Mouse (Mus musculus) adrenal gland, postnatal 25 days (tissue): ENCODE measurements around the gene Eme2. TPM values are rescaled to one million over a fixed set of nuclear protein-coding genes. Genes with fewer than 3 reads are reported as not detected.
"Not testable (repeated sequence)": the region's sequence is repeated elsewhere in the genome, so short reads cannot be mapped to it uniquely, and the experiment has no call there.

Experiments used
- DNase-seq: peaks from one replicate; pipeline ENCODE4 v3.0.0; 2021; ENCODE audit warnings: mixed read lengths
- long read RNA-seq: library from polyadenylated mRNA; stranded (forward); transcript quantifications from one replicate; pipeline ENCODE4 v2.0.0, GENCODE M21; 2021
- total RNA-seq: library from RNA; stranded (reverse); gene quantifications from 2 replicates; pipeline ENCODE4 v1.2.3, GENCODE M21; 2021

Eme2 gene
- total RNA-seq: 54.0 and 69.2 TPM in 2 replicates
- long read RNA-seq, full-length matches to known transcripts: 26 of 44 reads
- long read RNA-seq, partial matches to known transcripts: 5 of 44 reads
- long read RNA-seq, other reads (novel, unspliced or antisense): 13 of 44 reads

DNA sequence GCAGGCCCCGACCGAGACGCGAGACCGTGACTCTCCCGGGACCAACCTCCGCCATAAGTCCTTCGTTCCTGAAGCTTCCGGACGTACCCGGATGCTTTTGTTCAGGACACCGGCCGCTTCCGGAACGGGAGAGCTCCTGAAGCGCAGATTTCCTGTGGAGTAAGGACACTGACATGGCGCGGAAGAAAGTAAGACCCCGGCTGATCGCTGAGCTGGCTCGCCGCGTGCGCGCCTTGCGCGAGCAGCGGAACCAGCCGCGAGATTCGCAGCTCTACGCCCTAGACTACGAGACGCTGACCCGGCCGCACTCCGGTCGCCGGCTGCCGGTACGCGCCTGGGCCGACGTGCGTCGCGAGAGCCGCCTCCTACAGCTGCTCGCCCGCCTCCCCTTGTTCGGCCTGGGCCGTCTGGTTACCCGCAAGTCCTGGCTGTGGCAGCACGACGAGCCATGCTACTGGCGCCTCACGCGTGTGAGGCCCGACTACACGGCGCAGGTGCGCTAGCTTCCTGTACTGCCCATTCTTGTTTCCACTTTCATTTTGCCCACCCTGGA is at the start of gene Eme2, which contains the start of gene Mrps34:
TSS of gene Eme2 (minus strand) at position 93 of the 553 bp plus-strand sequence.
TSS of gene Mrps34 (plus strand) at position 122 of the 553 bp plus-strand sequence.
- DNase-seq: peak; percentile 80

DNA sequence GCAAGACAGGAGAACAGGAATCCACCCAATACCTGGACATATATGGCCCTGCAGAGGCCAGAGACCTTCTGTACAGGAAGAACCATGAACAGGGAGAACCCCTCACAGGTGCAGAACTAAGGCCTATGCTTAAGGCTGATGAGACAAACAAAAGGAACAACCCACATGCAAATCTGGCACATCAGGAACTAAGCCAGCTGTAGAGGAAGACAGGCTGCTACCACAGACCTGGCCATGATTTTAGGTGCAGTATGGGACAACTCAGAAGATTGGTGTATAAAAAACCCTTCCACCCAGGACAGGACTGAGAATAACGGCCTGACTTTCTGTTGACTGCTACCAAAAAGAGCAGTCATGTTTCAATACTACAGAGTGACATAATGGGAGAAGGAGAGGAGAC is 48.7 kb upstream of the Eme2 start:
- DNase-seq: not testable (repeated sequence)

DNA sequence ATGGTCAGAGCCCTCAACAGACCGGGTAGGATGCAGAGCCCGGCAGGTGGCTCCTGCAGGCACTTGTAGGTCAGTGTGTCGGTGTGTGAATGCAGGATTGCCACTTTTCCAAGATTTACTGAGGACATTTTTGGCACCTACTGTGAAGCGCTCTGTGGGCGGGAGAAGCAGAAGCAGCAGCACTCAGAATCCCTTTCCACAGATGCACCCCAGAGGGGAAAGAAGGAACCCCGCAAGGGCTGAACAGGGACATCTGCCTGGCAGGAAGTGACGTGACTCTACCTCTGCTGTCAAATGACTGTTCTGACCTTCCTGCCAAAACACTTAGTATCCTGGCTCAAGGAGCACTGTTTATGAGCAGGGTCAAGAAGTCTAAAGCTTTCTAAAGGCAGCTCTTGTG is 48.1 kb upstream of the Eme2 start:
- no peak for DNase-seq

DNA sequence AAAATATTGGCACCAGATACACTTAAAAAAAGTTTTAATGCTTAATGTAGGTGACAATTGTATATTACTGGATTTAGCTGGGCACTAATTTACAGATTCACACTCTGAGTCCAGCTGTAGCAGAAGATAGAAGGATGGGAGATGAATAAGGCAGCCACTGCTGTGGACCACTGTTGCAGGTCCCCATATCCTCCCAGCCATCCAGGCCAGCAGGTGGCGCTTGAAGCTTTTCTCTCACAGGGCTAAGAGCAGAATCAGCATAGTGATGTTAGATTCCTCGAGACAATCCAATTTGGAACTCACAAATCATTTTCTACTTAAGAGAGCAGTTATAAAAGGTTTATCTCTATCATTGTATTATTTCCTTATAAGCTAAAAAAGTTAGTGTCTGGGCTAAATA is 47.6 kb upstream of the Eme2 start:
- DNase-seq: peak; percentile 47

DNA sequence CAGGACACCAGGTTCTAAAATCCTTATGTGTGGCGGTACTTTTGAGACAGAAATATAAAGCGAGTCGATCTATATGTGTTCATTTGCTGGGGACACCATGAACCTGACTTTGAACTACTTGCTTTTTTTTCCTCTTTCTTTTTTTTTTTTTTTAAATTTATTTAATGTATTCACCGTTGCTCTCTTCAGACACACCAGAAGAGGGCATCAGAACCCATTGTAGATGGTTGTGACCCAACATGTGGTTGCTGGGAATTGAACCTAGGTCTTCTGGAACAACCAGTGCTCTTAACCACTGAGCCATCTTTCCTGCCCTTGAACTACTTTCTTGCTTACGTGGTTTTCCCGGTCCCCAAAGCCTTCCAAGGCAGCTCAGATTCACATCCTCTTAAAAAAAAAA is 42.4 kb upstream of the Eme2 start:
- DNase-seq: no peak

DNA sequence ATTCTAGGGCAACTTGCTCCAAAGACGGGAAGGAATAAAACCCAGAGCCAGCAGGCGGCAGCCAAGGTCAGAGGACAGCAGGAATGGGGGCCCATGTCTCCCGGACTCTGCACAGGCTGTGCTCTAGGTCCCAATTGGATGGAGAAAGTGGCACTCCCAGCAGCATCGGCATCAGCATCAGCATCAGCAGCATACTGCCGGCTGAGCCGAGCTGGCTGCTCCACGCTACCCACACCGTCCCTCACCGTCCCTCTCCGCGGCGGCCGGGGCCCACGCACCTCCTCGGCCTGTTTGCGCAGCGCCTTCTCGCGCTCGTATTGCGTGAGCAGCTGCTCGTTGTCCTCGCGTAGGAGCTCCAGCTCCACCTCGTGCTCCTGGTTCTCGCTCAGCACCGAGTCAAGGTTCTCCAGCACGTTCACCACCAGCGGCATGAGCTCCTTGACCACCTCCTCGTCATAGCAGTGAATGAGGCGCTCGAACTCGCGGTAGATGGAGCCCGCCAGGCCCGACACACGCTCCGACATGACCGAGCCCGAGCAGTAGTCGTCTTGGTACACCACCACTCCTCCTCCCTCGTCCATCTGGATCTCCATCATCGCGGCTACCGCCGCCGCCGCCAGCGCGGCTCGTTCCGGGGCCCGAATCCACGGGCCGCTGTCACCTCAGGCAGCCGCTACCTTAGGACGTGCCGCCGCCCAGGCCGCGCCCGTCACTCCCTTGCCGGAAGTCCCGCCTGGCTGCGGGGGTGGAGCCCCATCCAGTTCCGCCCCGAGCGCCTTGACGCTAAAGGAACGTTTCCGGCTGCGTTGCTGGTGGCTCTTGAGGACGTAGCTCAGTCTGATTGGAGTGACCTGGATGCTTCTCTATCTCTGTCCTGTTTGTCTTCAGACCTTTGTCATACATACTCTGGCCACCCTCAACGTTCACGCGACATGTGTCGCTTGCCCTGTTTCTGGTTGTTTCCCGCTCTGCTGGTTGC is 41.7 kb upstream of the Eme2 start, which contains the start of gene Mapk8ip3:
TSS of gene Mapk8ip3 (minus strand) at position 719 of the 979 bp plus-strand sequence.
- DNase-seq: peak; percentile 97

DNA sequence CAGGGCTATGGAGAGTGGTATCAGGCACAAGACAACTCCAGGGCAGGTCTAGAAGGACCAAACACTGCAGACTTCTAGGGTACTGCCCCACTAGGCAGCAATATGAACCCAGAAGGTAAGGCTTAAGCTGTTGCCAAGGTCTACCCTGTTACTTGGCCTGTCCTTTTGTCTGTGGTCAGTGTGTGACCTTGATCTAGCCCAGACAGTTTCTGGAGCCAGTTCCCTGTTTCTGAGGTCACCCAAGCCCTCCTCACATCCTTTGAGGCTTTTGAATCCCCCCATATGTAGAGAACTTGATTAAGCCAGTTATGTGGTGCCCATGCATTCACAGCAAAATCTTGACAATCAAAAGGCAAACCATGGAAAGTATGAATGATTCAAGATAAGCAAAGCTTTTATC is 40.8 kb upstream of the Eme2 start:
- DNase-seq: no peak

DNA sequence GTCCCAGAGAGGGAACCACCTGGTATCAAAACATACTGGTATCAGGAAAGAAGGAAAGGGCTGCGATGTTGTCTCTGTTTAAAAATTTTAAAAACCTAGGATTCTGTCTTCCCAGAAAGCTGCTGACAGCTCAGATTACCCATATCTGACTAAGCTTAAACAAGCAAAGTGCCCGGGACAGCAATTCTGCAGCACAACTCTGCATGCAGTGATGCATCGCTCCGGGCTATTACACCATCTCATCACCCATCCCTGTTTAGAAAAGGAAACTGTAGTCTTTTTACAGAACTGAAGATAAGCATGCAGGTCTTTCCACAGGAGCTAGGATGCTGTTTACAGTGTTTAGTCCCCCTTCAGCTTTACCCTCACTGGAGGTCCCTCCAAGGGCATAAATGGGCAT is 40.0 kb upstream of the Eme2 start:
- peak; percentile 15 for DNase-seq

DNA sequence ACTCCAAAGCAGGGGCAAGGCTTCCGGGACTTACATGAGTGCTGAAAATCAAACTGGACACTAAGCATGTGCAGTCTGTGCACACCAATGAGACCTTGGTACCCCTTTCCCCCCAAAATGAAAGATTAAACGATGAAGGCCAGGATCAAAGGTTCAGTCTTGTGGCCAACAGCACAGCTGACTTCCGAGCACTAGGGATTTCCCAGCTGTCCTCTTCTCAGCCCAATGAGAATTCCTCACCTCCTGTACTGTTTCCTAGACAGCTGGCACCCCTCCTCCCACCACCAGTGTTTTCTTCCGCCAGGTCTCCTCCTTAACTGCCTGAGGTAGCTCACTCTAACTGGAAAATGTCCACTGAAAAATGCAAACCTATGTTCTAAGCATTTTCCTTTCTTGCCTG is 38.3 kb upstream of the Eme2 start:
- no peak for DNase-seq

DNA sequence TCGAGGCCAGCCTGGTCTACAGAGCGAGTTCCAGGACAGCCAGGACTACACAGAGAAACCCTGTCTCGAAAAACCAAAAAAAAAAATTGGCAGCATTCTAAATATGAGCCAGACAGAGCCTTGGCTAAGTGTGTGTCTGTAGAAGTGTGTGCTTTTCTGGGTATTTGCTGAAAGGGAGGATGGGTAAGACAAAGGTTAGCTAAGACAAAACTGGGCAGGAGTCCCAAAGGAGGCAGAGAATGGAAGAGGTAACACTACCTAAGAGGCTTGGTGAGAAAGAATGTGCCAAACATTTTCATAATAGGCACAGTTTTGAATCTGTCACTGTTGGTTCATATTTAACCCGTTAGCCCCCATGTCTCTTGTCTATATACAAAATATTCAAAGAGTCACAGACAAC is 37.5 kb upstream of the Eme2 start:
- DNase-seq: no peak

DNA sequence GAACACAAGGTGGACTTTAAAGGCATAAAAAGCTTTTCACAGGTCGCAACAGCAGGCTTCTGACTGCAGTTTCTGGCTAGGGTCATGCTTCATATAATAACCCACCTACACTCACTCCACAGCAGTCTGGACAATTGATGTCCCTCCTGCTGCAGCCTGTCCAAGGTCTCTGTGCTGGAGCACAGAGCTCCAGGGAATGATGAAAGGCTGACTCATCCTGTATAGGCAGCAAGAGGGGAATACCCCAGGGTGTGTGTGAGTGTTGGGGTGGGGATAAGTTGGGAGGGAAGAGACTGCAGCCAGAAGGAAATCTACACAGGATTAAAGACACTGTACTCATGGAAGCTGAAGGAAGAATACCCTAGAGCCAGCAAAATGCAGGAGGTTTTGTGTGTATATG is 34.6 kb upstream of the Eme2 start:
- DNase-seq: peak; percentile 20

DNA sequence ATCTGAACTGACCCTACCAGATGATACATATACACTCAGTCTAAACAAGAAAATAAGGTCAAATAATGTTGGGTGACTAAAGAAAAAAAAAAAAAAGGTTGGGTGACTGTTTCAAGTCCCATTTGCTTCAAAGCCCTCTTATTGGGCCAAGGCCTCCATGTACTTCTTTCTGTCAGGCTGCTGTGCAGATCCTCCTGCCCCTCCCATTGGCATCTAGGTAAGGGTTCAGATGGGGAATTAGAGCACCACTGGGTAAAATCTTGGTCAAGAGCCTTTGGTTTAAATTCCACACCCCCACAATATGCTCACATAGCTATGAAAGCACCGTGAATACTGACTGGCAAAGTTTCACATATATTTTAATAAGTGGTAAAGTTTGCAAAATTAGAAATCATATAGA is 28.4 kb upstream of the Eme2 start:
- DNase-seq: no peak

DNA sequence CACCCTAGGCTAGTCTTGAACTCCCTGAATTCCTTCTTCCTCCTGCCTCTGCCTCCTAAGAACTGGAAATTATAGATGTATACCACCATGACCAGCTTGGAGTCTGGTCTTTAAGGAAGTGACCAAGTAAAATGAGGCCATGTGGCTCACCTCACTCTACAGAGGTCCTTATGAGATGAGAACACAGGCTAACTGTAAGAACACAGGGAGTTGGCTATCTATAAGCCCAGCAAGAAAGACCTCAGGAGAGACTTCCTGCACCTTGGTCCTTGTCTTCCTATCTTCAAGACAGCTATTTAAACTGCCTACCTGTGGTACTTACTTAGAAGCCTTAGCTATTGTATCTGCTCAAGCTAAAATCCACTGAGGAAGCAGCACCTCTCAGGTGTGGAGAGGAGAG is 19.1 kb upstream of the Eme2 start:
- DNase-seq: no peak

DNA sequence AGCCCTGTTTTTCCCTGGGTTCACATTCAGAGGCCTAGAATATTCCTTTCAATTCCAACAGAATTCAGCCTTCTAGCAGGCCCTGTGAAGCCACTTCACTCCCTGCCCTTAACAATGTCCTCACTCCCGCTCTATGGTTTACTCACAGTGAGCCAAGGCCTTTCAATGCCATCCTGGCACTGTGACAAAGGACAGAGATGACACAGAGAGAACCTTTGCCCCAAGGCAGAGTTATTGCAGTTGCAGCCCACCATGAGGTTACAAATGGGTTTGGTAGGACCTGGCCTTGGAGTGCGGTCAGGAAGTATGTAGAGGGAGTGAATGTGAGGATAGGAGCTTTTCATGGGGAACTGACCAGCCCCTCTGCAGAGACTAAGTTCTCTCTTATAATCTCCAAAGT is 12.7 kb upstream of the Eme2 start:
- DNase-seq: peak; percentile 67

DNA sequence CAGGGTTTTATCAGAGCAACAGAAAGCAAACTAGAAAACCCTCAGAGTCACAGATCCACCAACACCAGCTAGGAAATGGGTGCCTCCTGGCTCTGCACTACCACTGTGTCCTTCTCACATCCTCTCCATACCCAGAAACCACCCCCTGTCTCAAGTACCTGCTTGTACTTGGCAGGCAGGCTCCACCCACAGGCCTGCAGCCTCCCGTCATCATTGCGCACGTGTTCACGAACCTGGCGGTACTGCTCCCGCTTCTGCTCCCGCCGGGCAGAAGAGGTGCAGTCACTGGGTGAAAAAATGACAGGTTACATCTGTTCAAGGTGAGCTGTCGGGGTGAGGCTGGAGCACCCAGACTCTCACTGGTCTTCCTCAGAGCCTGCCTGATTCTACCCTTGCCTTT is 8.9 kb upstream of the Eme2 start:
- no peak for DNase-seq

DNA sequence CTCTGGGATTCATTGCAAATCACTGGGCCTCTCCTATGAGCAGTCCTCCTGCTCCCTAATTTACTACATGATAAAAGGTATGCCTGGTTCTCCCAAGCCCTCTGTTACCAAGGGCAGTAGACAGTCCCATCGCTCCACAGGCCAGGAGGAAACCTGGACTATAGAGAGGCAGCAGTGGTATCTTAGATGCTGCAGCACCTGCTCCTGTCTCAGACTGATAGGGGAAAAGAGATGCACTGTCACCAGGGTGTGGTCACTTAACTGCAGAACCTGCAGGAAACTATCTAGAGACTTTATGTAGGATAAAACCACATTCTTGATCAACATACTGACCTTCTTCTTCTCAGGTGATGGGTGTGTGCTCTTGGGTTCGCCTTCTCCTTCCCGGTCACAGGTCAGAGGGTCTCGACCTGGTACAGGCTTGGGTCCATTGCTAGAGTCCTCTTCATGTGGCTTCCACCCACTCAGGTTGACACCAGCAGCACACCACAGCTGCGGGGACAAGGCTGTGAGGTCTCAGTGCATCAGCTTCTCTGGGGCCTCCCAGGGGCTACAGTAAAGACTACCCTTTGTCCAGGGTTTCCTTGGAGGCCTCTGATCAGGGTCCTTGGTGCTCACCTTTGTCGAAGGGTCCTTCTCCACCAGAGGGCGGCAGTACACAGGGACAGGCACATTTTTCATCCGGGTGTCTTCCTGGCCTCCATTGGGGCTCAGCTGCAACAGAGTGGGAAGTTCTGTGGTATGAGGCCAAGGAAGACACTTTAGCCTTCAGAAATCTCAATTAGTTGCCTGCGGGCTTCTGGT is 8.0 kb upstream of the Eme2 start:
- DNase-seq: peak; percentile 47

DNA sequence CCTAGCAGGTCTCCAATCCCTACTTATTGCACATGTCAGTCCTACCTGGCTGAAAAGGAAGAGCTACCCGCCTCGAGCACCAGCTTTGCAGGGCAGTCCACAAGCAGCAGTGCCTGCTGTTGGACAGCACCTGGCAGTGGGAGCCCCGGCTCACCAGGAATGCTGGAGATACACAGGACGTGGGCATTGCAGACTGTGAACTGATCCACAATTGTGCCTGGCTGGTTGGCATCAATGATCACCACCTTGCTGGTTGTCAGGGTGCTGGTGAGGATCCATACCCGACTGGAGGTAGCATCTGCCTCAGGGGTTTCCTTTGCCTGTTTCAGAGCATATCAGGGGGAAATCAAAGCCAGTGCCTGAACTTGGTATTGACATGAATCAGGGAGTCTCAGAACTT is 7.2 kb upstream of the Eme2 start:
- no peak for DNase-seq

DNA sequence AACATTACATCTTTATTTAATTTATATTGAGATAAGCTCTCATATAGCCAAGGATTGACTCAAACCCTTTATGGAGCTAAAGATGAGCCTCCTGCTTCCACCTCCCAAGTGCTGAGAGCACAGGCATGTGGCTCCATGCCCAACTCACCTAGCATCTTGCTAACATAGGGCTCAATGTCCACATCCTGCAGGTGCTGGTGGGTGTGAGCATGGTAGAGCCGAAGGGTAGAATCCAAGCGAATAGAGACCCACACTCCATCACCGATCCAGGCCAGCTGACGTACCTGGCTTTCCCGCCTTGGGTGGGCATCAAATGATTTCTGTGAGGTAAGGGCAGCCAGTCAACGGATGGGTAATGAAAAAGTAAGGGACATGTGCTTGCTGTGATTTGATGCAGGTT is 5.1 kb upstream of the Eme2 start:
- DNase-seq: no peak

DNA sequence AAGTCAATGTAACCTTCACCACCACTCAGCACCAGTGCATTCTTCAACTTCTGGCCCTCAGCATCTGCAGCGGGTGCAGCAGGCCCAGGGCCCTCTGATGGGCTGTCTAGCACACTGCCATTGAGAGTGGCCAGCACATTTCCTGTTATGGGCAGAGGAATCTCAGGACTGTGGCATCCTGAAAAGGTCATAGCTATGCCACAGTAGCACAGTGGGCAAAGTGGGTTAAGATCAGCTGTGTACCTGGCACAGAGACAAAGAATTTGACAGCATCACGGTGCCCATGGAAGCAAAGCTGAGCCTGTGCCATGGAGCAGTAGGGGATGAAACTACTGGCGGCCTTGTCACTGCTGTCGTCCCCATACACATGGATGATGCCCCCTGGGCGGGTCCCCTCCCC is 4.3 kb upstream of the Eme2 start:
- no peak for DNase-seq

DNA sequence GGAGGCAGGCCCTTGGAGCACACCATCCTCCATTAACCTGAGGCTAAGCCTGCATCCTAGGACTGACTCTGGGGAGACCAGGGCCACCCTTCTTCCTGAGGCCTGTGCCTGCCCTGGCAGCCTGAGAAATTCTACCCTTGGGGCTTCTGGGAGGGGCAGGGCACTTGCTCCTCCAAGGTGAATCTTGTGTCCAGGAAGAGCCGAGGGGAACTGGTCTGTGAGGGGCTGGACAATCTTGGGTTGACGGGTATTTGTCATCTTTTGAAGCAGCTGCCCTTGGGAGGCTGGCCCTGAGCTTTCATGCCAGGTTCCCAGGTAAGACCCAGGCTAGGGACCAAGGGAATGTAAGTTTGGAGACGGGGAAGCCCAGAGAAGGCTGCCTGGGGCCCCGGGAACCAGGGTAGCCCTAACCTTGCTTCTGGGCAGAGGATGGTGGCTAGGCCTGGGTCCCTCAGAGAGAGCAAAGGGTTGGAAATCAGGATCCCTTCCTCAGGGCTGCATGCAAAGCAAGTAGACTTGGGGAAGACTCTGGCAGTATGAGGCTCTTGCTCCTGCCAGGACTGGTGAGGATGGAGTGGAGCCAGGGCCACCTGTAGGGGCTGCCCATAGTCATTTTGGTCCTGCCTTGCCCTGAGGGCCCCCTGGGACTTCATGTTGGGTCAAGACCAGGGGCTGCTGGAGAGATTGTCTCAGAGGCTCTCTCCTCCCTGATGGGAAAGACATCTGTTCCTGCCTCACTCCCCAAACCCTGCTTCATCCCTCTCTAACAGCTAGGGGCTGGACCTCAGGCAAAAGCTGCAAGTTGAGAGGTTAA is 3.4 kb upstream of the Eme2 start:
- DNase-seq: no peak

DNA sequence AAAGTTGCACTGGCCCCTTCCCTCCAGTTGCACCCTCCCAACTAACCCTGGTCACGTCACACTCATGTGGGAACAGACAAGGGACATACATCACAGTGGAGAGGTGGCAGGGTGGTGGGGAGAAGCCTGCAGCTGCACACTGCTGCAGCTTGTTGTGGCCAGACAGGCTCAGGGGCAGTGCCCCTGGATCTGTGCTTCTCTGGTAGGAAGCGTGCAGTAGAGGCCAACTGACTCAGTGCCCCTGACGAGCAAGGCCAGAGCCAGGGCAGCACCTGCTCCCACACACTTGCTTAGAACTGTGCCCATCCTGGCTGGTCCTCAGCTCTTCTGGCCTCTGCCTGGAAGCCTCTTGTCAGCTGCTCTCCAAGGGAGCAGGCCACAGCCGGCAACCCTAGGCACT is 2.7 kb upstream of the Eme2 start:
- DNase-seq: peak; percentile 50

DNA sequence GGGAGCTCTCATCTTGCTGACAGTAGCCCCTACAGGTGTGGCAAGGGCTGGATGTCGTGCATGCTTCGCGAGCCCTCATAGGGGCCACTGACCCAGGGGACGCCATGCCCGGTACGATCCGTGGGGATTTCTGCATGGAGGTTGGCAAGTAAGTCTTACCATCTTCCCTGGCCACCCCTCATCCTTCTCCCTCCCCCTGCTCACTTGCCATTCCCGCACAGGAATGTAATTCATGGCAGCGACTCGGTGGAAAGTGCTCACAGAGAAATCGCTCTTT is 2.0 kb upstream of the Eme2 start:
- no peak for DNase-seq
